Mouse (Mus musculus) urinary bladder, postnatal 10 days (tissue): Measurements from ENCODE around the gene Gm15557.
"Not testable (repeated sequence)": the region's sequence is repeated elsewhere in the genome, so short reads cannot be mapped to it uniquely, and the experiment has no call there.

Experiments
- DNase-seq: peaks from one replicate; pipeline ENCODE4 v3.0.0; 2022; ENCODE audit warnings: low spot score

The Gm15557 gene

DNA sequence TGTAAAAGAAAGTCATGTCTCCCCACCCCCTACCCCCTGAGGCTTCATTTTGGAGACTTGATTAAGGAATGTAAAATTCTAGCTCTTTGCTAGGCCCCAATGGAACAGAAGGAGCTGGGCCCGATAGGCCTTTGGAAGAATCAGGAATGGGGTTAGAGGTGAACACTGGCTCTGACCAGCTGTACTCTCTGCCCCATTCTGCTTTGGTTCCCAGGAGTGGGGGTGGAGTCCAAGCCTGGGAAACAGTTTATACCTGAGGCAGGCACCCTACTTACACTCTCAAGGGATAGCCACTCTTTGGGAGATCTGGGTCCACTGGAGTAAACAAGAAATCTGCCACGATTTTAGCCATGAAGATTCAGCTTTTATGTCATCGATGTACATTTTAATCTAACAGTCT lies at the start of gene Gm15557:
Gene Gm15557 (plus strand): TSS at position 48 of the 400 bp plus-strand sequence.
- no peak for DNase-seq

DNA sequence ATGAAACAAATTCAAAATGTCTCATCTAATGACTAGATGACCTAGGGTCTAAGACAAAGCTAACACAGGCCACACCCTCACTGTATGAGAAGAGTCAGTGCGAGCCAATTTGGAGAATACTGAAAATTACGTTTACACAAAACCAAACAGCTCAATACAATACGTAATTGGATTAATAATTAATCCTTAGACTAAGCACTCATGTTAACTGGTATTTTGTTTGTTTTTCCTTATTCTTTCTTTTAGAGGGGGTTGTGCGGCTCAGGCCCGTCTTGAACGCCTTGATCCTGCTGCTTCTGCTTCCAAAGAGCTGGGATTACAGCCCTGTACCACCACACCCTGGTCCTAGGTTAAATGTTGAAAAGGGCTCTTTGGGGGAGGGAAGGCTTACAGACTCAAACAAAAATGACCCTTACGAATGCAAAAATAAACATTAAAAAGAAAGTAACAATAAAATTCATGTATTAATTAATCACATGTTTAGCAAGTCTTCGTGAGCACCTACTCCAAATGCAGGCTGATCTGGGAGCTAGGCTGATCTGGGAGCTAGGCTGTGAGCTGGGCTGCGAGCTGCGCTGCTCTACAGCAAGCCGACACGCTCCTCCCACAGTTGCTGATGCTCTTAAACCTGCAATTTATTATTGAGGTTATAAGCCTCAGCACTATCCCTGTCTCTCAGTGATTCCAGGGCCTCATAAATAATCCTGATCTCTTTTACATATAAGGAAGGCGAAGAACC lies 46.1 kb upstream of the Gm15557 start:
- no peak for DNase-seq

DNA sequence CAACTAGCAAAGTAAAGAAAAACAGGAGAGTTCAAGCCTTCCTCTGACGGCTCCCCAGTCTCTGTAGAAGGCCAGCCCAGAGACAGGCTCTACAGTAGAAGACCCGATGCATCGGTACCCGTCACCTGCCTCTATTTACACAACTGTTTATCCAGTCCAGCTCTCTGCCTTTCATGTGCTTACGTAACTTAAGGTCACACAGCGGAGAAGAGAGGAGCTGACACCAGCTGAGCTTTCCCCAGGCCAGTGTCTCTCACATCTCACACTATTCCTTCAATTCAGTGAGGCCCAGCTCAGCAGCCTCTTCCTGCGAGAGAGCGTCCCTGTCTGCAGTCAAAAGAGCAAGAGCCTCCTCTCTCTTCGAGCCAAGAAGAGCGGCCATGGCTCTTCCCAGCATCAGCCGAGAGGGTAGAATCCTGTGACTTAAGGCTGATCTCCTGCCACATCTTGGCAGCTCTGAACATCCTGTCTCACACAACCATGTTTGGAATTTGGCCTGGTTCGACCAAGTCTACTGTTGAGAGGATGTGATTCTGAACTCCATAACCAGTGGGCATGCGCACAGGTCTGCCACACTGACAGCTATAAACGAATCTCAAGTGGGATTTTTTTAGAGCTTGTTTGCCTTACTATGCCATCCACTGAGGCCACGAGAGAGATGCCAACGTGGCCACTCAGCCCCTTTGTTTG lies 45.3 kb upstream of the Gm15557 start:
- no peak for DNase-seq

DNA sequence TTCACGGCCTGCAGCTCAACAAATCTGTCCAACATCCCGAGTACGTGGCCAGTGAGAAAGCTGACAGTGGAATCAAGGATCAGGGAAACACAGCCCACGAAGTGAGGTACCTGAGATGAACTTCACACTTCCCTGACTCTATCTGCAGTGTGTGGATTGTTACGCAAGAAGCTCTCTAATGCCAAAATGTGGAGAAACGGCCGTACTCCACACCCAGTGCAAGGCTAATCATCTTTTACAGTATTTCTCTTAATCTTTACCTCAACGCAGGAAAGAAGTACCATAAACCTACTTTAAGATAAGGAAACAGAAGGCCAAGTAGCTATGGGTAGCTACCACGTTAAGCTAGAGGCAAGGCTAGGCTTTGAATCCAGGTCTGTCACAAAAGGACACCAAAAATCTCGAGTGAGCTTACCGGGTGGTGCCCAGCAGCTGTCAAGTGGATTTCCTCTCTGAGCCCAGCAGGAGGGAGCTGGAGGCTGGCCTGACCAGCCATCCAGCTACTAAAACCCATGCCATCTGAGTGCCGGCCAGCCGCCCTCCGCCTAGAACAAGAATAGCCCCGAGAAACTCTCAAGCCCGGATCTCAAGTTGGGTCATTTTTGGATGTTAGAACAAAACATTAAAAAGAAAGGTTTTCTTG lies 37.4 kb upstream of the Gm15557 start:
- no peak for DNase-seq

DNA sequence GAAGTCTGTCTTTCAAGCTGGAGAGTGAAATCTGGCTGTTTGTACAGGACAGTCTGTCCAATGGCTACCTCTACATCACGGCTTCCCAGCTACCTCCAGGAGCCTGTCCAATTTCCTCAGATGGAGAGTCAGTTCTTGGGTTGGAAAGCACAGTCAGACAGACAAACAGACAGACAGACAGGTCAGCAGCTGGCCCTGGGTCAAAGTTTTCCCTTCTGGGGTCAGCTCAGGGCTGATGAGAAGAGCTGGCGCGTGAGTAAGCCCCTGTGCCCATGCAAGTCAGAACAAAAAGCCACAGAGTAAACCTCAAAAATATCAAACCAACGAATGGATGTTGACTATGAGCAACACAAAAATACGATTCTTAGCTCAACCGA lies 36.9 kb upstream of the Gm15557 start:
- no peak for DNase-seq

DNA sequence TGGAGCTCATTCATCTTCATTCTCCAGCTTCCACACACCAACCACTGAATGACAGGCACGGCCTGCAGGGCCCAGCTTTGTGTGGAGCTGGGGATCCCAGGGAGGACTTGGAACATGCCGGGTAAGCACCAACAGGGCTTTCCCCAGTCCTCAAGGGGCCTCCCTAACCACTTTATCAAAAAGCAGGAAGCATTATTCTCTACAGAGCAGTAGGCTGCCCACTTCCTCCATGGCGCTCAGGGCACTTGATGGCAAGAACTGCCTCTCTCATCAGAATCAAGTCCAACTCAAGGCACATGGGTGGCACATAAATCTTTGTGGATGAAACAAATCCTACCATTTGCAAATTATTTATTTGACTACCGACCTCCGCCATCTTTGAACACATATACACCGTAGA lies 25.8 kb upstream of the Gm15557 start:
- no peak for DNase-seq

DNA sequence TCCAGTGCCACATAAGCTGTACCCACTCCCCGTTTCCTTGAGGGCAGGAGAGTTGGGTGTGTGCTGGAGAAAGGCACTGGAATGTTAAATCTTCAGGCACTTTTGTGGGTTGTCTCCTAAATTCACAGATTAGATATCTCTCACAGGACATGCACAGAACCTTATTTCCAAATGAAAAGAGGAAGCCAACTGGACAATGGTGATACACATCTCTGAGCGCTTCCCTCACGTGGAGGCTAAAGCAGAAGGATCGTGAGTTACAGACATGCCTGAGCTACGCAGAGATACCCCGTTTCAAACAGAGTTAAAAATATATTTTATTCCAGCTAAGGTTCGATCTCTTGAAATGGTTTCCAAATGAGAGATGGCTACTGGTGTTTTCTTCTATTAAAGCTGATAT lies 17.4 kb upstream of the Gm15557 start:
- no peak for DNase-seq

DNA sequence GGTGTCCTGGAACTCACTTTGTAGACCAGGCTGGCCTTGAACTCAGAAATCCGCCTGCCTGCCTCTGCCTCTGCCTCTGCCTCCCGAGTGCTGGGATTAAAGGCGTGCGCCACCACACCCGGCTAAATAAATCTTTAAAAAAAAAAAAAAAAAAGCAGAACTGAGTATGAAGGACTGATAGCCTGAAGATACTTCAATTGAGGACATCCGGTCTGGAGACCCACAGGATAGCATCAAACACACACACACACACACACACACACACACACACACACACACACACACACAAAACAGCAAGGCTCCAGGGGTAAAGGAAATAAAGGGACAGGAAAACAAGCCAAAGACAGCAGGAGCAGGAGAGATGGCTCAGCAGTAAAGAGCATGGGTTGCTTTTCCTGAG lies 15.3 kb upstream of the Gm15557 start:
- not testable (repeated sequence) for DNase-seq

DNA sequence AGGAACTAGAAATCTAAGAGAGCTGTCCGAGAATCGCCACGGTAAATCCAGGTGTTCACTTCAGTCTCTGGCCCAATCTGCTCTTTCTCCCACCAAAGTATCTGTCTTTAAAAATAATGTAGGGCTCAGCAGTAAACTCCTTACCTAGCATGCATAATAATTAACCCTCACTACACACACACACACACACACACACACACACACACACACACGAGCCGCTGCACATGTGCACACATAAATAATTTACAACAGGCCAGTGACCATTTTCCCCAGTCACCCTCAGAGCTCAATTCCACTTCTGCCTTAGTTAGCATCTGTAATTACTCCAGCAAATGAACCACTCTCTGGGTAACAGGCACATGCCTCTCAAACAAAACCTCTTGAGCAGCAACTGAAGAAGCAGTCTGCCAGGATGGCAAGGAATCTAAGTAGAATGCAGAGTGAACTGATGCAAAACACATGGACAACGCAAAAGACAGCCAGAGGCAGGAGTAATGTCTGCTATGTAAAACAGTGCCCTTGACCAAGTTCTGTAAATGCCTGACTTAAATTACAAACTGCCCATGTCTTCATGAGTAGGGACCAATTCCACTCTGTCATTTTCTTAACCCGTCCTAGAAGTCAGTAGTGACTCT lies 11.7 kb upstream of the Gm15557 start:
- DNase-seq = no peak

DNA sequence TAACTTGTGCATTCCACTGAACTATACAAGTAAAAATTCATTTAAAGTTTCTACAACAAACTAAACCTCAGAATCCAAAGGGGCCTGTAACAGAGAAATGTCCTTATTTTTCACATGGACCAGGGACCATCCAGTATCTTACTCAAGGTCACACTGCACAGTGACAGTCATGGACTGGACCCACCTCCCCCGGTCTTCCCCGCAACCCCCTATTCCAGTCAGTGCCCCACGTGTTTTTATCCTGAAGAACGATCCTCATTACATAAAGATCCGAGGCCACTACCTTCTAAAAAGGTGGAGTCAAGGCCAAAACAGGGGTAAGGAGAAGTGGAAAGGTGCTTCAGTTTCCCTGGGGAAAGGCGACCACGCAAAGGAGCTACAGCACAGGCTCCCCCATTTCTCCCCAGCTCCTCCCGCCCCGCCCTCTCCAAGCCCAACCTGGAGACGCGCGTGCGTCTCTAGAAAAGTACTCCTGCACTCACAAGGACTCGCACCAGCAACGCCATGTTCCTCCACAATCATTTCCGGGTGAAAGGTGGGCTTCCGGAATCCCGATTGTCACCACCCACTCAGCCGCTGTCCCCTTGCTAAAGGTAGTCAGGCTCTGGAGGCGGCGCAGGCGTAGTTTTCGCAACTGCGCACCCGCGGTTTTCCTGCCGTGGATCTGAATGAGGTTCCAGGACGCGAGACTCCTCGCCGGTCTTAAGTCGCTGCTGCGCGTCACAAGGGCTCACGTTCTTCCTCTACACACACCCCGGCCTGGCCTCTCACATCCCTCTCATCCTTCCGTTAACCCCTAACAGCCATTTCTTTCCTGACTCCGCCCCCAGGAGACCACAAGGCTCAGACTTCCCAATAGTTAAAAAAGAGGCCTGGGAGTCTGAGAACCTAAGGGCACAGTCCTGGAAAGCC lies 10.7 kb upstream of the Gm15557 start, which contains the start of gene Uqcc1:
Gene Uqcc1 (minus strand): TSS at position 780 of the 912 bp plus-strand sequence.
- peak; percentile 61 for DNase-seq

DNA sequence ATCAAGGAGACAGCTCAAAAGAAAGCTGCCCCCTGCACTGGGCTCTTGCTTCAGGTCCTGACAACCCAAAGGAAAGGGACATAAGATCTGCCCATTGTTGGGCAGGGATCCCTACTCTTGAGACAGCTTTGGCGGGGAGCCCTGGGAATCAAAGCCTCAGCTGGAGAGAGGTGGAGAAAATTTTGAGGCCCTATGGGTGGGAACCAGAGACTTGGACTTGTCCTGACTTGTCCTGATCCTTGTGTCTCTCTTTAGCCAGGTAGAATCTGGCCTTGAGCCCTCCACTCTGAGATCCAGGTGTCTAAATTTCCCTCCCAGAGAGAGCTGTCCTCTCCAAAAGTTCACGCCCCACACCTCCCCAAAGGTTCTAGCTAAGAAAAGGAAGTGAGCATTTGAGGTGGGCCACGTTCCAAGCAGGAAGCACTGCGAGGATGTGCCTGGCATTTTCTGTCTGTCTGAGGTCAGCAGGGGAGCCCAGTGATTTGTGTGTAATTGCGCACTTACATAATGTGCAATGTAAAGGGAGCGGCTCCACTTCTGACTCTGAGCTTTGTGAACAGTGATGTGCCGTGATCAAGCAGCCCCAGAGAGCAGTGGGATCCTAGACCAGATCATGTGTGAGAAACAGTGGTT lies 515 bp upstream of the Gm15557 start:
- no peak for DNase-seq

DNA sequence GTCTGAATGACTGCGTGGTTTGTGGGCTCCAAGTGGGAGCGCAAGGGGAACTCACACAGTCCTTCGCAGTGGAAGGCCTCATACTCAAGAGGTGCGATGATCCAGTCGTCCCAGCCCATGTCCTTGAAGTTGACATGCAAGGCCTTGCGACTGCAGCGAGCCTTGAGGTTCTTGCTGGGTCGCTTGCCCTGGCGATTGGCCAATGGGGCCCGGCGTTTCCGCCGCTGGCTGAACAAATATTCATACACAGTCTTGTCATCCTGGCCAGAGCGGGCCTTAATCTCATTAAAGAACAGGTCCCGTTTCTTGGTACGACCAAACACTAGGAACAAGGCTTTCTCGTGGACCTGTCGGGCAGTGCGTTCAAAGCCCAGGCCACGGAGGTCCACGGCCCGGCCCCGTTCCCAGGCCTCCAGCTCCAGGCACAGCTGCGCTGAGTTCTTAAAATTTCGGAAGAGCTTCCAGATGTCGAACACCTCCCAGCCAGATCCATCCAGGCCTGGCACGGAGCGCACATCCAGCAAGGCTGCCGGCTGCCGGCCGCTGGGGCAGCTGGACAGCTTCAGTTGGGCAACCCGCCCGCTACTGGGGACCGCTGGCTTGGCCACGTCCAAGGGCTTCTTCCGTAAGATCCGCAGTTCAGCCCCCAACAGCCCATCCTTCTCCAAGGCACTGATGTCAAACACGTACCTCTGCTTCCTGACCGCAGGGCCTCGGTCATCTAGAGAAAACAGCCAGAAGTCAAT lies 1.3 kb downstream of the Gm15557 start:
- DNase-seq = no peak

DNA sequence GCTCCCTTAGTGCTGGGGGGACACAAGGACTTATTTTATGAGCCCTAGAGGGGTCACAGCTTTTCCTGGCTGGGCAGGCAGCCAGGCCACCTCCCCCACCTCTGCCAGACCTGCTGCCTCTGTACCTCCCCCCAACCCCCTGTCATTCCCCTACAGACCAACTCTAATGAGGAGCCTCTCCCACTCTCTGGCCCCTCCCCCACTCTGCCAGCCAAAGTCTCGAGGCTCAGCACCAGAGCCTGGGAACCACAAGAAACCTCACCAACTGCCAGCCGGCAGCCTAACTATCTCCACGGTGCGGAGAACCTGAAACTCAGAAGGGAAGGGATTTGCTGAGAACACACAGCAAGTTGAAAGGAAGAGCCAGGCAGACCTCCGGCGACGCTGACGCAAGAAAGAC lies 2.9 kb downstream of the Gm15557 start:
- DNase-seq = no peak

DNA sequence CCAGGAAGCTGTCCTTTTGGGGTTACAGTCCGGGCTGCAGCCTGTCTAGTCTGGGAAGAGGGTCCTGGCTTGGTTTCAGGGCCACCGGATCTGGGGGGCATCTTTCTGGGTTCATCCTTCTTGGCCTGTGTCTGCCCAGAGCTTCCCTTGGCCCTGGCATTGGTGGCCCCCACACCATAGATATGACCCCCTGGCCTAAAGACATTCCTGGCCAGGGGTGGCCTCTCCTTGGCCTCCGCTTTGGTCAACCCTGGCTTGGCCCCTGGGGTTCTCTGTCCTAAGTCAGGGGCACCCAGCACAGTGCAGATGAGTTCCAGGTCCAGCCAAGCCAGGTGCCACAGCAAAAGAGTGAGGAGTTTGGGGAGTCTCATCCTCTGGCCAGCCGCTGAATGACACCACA lies 4.2 kb downstream of the Gm15557 start:
- no peak for DNase-seq

DNA sequence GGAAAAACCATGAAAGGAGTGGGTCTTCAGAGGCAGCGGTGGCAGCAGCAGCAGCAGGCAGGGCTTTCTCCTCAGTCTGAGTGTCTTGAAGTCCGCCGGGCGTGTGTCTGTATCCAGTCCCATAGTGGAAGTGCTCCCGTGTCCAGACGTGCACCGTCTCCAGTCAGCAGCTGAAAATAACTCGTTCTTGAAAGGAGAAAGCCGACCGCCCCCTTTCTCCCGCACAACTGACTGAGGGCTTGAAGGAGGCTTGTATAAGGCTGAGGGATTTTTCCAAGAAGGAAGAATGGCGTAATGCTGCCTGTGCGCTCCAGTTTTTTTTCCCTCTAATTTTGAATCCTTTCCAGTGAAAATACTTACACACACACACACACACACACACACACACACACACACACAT lies 4.6 kb downstream of the Gm15557 start, which contains the start of gene Gdf5:
Gene Gdf5 (minus strand): TSS at position 244 of the 400 bp plus-strand sequence.
- no peak for DNase-seq

DNA sequence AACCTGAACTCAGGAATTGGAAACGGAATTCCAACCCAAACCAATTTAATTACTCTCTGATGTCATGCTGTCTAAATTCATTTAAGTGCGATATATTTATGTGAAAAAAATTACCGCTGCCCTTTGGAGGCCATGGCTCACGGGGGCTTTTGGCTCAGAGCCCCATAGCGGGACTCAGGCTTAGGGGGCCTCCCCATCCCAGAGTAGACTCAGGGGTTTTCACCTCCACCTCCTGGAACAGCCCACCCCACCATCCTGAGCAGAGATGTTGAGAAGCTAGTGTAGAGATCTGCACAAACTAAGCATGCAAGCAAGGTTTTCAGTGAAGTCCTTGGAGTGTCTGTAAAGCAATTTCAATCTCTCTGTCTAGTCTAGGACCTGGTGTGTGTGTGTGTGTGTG lies 5.1 kb downstream of the Gm15557 start:
- DNase-seq = no peak

DNA sequence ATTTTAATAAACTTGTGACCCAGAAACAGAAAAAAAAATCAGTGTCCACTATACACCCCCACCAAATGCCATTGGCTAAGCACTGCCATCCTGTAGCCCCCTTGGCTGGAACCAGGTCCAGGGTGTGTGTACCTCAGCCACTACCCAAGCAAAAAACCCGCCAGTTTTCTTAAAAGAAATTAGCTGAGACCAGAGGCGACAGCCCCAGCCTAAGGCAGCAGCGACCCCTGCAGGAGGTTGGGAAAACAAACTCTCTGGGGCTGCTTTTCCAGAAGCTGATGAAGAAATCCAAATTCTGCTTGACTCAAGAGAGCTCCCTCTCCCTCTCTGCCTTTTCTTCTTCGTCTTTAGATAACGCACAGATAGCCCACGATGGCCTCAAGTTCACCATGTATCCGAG lies 5.5 kb downstream of the Gm15557 start:
- DNase-seq = no peak

DNA sequence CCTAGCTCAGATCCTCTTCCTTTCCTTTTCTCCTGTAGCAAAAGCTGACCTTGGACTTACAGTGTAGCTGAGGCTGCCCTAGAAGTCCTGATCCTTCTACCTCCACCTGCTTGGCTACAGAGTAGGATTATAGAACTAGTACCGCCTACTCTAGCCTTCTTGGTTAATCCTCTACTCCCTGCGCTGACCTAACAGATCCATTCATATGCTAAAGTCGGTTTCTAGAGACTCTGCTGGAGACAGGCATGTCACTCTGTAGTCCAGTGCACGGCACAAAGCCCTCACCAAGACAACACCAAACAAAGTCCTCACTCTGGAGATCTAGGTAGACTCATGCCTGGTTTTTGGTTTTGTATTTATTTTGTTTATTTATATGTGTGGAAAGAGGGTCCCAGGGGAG lies 6.0 kb downstream of the Gm15557 start:
- DNase-seq = no peak

DNA sequence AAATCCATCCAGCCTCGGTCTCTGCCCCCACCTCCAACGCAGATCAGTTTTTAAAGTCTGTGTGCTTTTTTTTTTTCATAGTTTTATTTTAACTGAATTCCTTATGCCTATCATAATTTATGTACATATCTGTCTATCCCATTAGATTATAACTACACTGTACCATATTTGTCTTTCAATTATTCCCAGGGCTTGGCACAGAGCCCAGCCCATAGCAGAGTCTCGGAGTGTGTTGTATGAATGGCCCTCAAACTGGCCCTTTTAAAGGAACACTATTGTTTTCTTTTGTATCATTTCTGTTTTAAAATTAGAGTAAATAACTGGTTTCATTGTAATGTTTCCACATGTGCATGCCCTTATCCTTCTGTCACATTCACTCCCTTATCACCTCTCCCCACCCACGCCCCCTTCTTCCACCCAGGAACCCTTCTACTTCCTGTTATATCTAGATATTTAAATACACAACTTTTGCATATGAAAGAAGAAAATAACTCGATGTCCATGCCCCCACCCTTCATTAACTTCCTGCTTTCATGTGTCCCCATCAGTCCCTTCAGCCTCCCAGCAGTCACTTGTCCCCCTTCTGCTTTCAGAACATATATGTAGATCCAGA lies 7.0 kb downstream of the Gm15557 start:
- DNase-seq = no peak

DNA sequence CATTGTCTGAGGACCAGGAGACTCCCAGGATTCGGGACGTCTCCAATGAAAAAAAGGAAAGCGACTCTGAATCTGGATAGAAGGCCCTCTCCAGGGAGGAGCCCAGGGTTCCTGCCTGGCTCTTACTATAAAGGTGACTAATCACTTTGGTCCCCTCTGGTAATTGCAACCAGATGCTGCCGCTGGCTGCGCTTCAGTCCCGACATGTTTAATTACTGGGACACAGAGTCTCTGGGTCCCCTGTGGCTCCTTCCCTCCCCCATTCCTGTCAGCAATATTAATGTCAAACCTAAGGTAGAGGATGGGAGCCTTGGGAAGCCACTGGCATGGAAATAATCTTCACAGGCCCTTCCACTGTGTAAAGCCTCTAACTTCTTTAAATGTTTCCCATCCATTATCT lies 8.8 kb downstream of the Gm15557 start:
- no peak for DNase-seq
